Mouse (Mus musculus) CH12.LX (cell line): Measurements from ENCODE around the gene Il1rap.

ENCODE experiments used
- MEF2A ChIP-seq: IDR thresholded peaks from 2 replicates; pipeline ENCODE4 v1.6.1; 2014; ENCODE audit warnings: low read depth, mild to moderate bottlenecking, inconsistent platforms, low read length, improper control_type of control experiment, borderline replicate concordance
- MXI1 ChIP-seq: IDR thresholded peaks from 2 replicates; pipeline ENCODE4 v1.6.1; 2011; ENCODE audit warnings: mild to moderate bottlenecking, low read depth, low read length, improper control_type of control experiment
- POLR2A ChIP-seq: IDR thresholded peaks from 2 replicates; pipeline ENCODE4 v1.6.1; 2011; ENCODE audit warnings: low read depth, mild to moderate bottlenecking, improper control_type of control experiment, low read length

GRCm38 (mm10) chr16:26706503-26706902 lies 125.0 kb downstream of the Il1rap start:
- TF ChIP-seq MEF2A (no peak), POLR2A (no peak), MXI1 (no peak)
